Mouse (Mus musculus): ENCODE measurements around the gene Cpped1. TPM values are rescaled to one million over a fixed set of nuclear protein-coding genes. Genes with fewer than 3 reads are reported as not detected.

Gene Cpped1
- total and polyA plus RNA-seq, 3 experiments = 13.6 to 34.6 (median 17.5) TPM

Other genes with a start within 250 kb of the Cpped1 start
- gene Shisa9, start 74.7 kb upstream of the Cpped1 start, total RNA-seq (2012; rRNA removed) = not detected in 2 replicates
- not detected in 2 replicates for gene Shisa9, start 74.7 kb upstream of the Cpped1 start, total RNA-seq (2014; rRNA removed)
- gene Shisa9, start 74.7 kb upstream of the Cpped1 start, polyA plus RNA-seq (2012; ENCODE audit: insufficient read length, low read depth) = not detected in 2 replicates

Measured in CH12.LX (cell line).